Mouse (Mus musculus): ENCODE measurements around the gene Mtmr14.

- TF ChIP-seq CTCF (IDR thresholded peaks at IDR 0.05; ENCODE audit: low read depth): no peak
- TF ChIP-seq EP300 (IDR thresholded peaks at IDR 0.05; ENCODE audit: low read depth): no peak
These were observed 58.4 kb downstream of the Mtmr14 start for GRCm38 (mm10) chr6:113296046-113296445.
